Mouse (Mus musculus): Measurements from ENCODE around the gene Defb6.

The Defb6 gene

GRCm38 (mm10) chr8:19225161-19225560 is at the start of gene Defb6:
TSS of gene Defb6 (plus strand) at chr8:19225478.
- no peak for DNase-seq (ENCODE audit: low read depth, low spot score)

- DNase-seq (ENCODE audit: low read depth, low spot score) = no peak
Measured at GRCm38 (mm10) chr8:19238101-19238500, 12.8 kb downstream of the Defb6 start.

GRCm38 (mm10) chr8:19239616-19240015 is 14.3 kb downstream of the Defb6 start, which contains the start of gene Defb46:
TSS of gene Defb46 (plus strand) at chr8:19239916.
- no peak for DNase-seq (ENCODE audit: low read depth, low spot score)

- DNase-seq (ENCODE audit: low read depth, low spot score) = no peak
Measured at GRCm38 (mm10) chr8:19247280-19247679, 22.0 kb downstream of the Defb6 start, which contains the start of gene Defb5. TSS of gene Defb5 (plus strand) at chr8:19247580.

- no peak for DNase-seq (ENCODE audit: low read depth, low spot score)
Measured at GRCm38 (mm10) chr8:19258136-19258535, 32.9 kb downstream of the Defb6 start.

GRCm38 (mm10) chr8:19259667-19260066 is 34.4 kb downstream of the Defb6 start:
- no peak for DNase-seq (ENCODE audit: low read depth, low spot score)

Data from CD4-positive helper T cell, adult 2 months (primary cell).